7 mouse cellular contexts compared by ENCODE assay signal in the genomic region with DNA sequence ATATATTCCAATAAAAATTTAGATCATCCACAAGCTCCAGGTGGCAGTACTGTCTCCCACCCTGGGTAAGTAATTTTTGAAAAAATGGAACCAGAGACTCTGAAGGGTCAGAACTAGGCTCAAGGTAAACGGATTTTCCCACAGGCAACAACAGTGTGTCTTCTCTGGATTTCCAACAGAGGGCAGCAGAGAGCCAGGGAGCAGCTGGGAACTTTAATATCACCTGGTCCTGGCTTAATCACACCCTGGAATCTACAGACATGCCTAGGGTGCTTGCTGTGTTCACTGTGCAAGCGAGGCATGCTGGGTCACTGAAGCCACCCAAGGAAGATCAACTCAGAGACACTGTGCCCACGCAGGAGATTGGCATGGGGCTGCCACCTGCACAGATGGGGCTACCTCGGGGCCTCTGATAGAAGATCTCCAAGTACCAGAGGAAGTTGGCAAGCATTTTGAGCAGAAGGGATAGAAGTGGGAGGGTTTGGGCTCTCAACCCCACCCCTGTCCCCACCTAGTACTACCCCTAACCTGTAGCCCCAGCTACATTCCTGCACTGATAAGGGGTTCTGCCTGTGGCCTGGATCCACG. TPM values are rescaled to one million over a fixed set of nuclear protein-coding genes. Genes with fewer than 3 reads are reported as not detected.
DNase-seq lines count a peak whose midpoint lies in the region; ATAC-seq and TF ChIP-seq lines count a peak whose summit lies in the region.

No protein-coding gene starts in this region.

- H3K79me2 ChIP-seq in liver, adult 2 months (ENCODE audit: control insufficient read depth, insufficient read depth, low read length), result peaks cover 4% of the 10 kb centered on the region; the same call in 1 of the 2 replicates

- no peaks in the 10 kb centered on the region for H3K9me3 ChIP-seq in liver, embryonic 12.5 days (replicated peaks)

- 43% methylated on average over 5 of the region's 5 CpGs for WGBS in liver, adult 2 months
- WGBS in liver, embryonic 12.5 days (ENCODE audit: insufficient replicate concordance), result 31% methylated on average over 5 of the region's 5 CpGs

- H3K4me3 ChIP-seq in liver, adult 2 months (ENCODE audit: insufficient read depth, low read depth, low read length), result no peak overlapping the region
- no peak overlapping the region for H3K4me3 ChIP-seq in liver, embryonic 12.5 days
- H3K4me3 ChIP-seq in bone marrow macrophage, adult 2 months (ENCODE audit: insufficient read depth, low read length), result no peak overlapping the region

- TF ChIP-seq CTCF in liver, adult 2 months (IDR thresholded peaks at IDR 0.05; ENCODE audit: low read depth, low read length), result peak; percentile 81
- peak; percentile 62 for TF ChIP-seq CTCF in bone marrow macrophage, adult 2 months (IDR thresholded peaks at IDR 0.05; ENCODE audit: low read depth, low read length)

- peaks cover 17% of the 10 kb centered on the region for H3K4me1 ChIP-seq in liver, adult 2 months (ENCODE audit: control insufficient read depth, insufficient read depth, low read length)
- peaks cover 34% of the 10 kb centered on the region for H3K4me1 ChIP-seq in liver, embryonic 12.5 days
- peaks cover 28% of the 10 kb centered on the region for H3K4me1 ChIP-seq in bone marrow macrophage, adult 2 months (ENCODE audit: control insufficient read depth, insufficient read depth, low read length)

- no peaks in the 10 kb centered on the region for H3K27me3 ChIP-seq in liver, adult 2 months (ENCODE audit: control insufficient read depth, insufficient read depth, low read length)
- no peaks in the 10 kb centered on the region for H3K27me3 ChIP-seq in liver, embryonic 12.5 days (replicated peaks)

- no peak overlapping the region for H3K9ac ChIP-seq in liver, adult 2 months (ENCODE audit: low read depth, low read length)
- no peak overlapping the region for H3K9ac ChIP-seq in liver, embryonic 12.5 days

- no peak for ATAC-seq in liver, embryonic 12.5 days

- TF ChIP-seq POLR2A in liver, adult 2 months (IDR thresholded peaks at IDR 0.05; ENCODE audit: extremely low read depth, insufficient read depth, low read length), result no peak
- no peak for TF ChIP-seq POLR2A in bone marrow macrophage, adult 2 months (IDR thresholded peaks at IDR 0.05; ENCODE audit: borderline replicate concordance, low read depth, low read length)

- peak; percentile 48 for DNase-seq in liver, adult 2 months (ENCODE audit: extremely low read depth, low read depth, low spot score)
- peak; percentile 34 for DNase-seq in MN1 (ENCODE audit: low spot score)
- DNase-seq in forelimb bud, embryonic 11.5 days (ENCODE audit: low read depth, low spot score), result peak; percentile 75
- DNase-seq in lung, postnatal 25 days (ENCODE audit: low spot score), result peak; percentile 72
- no peak for DNase-seq in frontal cortex, postnatal 36 days (ENCODE audit: low spot score in 2 of 2)

- no peak overlapping the region for H3K27ac ChIP-seq in liver, adult 2 months (replicated peaks; ENCODE audit: insufficient read depth, low read depth, low read length)
- no peak overlapping the region for H3K27ac ChIP-seq in liver, embryonic 12.5 days
- no peak overlapping the region for H3K27ac ChIP-seq in bone marrow macrophage, adult 2 months (ENCODE audit: insufficient read depth, low read depth, low read length)

- H3K36me3 ChIP-seq in liver, adult 2 months (ENCODE audit: control insufficient read depth, insufficient read depth, low read length), result no peaks in the 10 kb centered on the region
- no peaks in the 10 kb centered on the region for H3K36me3 ChIP-seq in liver, embryonic 12.5 days

- H3K4me2 ChIP-seq in liver, embryonic 12.5 days, result no peak overlapping the region

RNA-seq across cellular contexts. Expression of a gene that starts 4.6 kb away (rescaled TPM):
- 2.8 and 3.9 TPM in 2 replicates for total RNA-seq in liver, adult 2 months (2014; rRNA removed)
- polyA plus RNA-seq in liver, adult 2 months (2012; rRNA removed), result 6.2 and 7.3 TPM in 2 replicates
- polyA plus RNA-seq in liver, embryonic 12.5 days (2016; fragmentation: Nextera tagmentation; extraction: Ambion mirVana), result 2.1 TPM in 2 replicates
- 9.7 and 11.0 TPM in 2 replicates for polyA plus RNA-seq in bone marrow macrophage, adult 2 months (2012; ENCODE audit: insufficient read depth, insufficient read length, missing spikeins)

RNA-seq across cellular contexts. Expression of a gene that starts 4.6 kb away (rescaled TPM):
- 19.9 and 25.5 TPM in 2 replicates for total RNA-seq in liver, adult 2 months (2014; rRNA removed)
- polyA plus RNA-seq in liver, adult 2 months (2012; rRNA removed), result 58.0 and 58.2 TPM in 2 replicates
- polyA plus RNA-seq in liver, embryonic 12.5 days (2016; fragmentation: Nextera tagmentation; extraction: Ambion mirVana), result 68.4 and 68.6 TPM in 2 replicates
- polyA plus RNA-seq in bone marrow macrophage, adult 2 months (2012; ENCODE audit: insufficient read depth, insufficient read length, missing spikeins), result 51.4 and 57.0 TPM in 2 replicates

RNA-seq across cellular contexts. Expression of a gene that starts 14.1 kb away (rescaled TPM):
- not detected in 2 replicates for total RNA-seq in liver, adult 2 months (2014; rRNA removed)
- not detected in 2 replicates for polyA plus RNA-seq in liver, adult 2 months (2012; rRNA removed)
- not detected in 2 replicates for polyA plus RNA-seq in liver, embryonic 12.5 days (2016; fragmentation: Nextera tagmentation; extraction: Ambion mirVana)
- polyA plus RNA-seq in bone marrow macrophage, adult 2 months (2012; ENCODE audit: insufficient read depth, insufficient read length, missing spikeins), result not detected in 2 replicates

RNA-seq across cellular contexts. Expression of a gene that starts 40.4 kb away (rescaled TPM):
- 2.1 and 2.2 TPM in 2 replicates for total RNA-seq in liver, adult 2 months (2014; rRNA removed)
- 5.1 and 5.8 TPM in 2 replicates for polyA plus RNA-seq in liver, adult 2 months (2012; rRNA removed)
- 3.6 and 3.9 TPM in 2 replicates for polyA plus RNA-seq in liver, embryonic 12.5 days (2016; fragmentation: Nextera tagmentation; extraction: Ambion mirVana)
- polyA plus RNA-seq in bone marrow macrophage, adult 2 months (2012; ENCODE audit: insufficient read depth, insufficient read length, missing spikeins), result not detected in 2 replicates

RNA-seq across cellular contexts. Expression of a gene that starts 45.0 kb away (rescaled TPM):
- 1.8 and 2.8 TPM in 2 replicates for total RNA-seq in liver, adult 2 months (2014; rRNA removed)
- polyA plus RNA-seq in liver, adult 2 months (2012; rRNA removed), result 4.9 and 6.4 TPM in 2 replicates
- 3.8 and 4.2 TPM in 2 replicates for polyA plus RNA-seq in liver, embryonic 12.5 days (2016; fragmentation: Nextera tagmentation; extraction: Ambion mirVana)
- 21.3 and 21.4 TPM in 2 replicates for polyA plus RNA-seq in bone marrow macrophage, adult 2 months (2012; ENCODE audit: insufficient read depth, insufficient read length, missing spikeins)

Comparison
In these comparisons a context has a peak if more than half of its experiments do, and no peak if none do; other contexts are left out.
1. DNase-seq: peak in liver, adult 2 months (single experiment), MN1 (single experiment), forelimb bud, embryonic 11.5 days (single experiment) and lung, postnatal 25 days (single experiment); none in frontal cortex, postnatal 36 days (0 of 2).